Mouse (Mus musculus) stomach, postnatal 0 days (tissue): ENCODE results near the gene Dcst2. TPM values are rescaled to one million over a fixed set of nuclear protein-coding genes. Genes with fewer than 3 reads are reported as not detected.

Experiments used
- ATAC-seq: fragments of 200-750 bp; cut with Nextera tagmentation; 2 replicates; pipeline ENCODE4 v1.8.0; 2017; ENCODE audit not compliant: low FRiP score, low TSS enrichment
- DNase-seq: peaks from one replicate; pipeline ENCODE4 v3.0.0-alpha.2; 2016; ENCODE audit warnings: low spot score
- H3K27ac ChIP-seq: fragments of 300-500 bp; sonication (generic); replicated peaks from 2 replicates; pipeline ENCODE4 v1.5.1; 2014; ENCODE audit warnings: mild to moderate bottlenecking, control low read depth
- H3K27me3 ChIP-seq: fragments of 300-500 bp; sonication (generic); 2 replicates; pipeline ENCODE4 v1.6.1; 2014; ENCODE audit warnings: low read length; ENCODE audit not compliant: control insufficient read depth, insufficient read depth
- H3K36me3 ChIP-seq: fragments of 300-500 bp; sonication (generic); 2 replicates; pipeline ENCODE4 v1.6.1; 2014; ENCODE audit warnings: low read length, mixed read lengths; ENCODE audit not compliant: control insufficient read depth, insufficient read depth
- H3K4me1 ChIP-seq: fragments of 300-500 bp; sonication (generic); replicated peaks from 2 replicates; pipeline ENCODE4 v1.6.1; 2014; ENCODE audit warnings: antibody characterized with exemption; ENCODE audit not compliant: control insufficient read depth, insufficient read depth
- H3K4me2 ChIP-seq: fragments of 300-500 bp; sonication (generic); replicated peaks from 2 replicates; pipeline ENCODE4 v1.6.1; 2014; ENCODE audit warnings: low read depth, mild to moderate bottlenecking, control low read depth, moderate library complexity
- H3K4me3 ChIP-seq: fragments of 300-500 bp; sonication (generic); 2 replicates; pipeline ENCODE4 v1.5.1; 2014; ENCODE audit warnings: low read depth, low read length, control low read depth
- H3K9ac ChIP-seq: fragments of 300-500 bp; sonication (generic); 2 replicates; pipeline ENCODE4 v1.6.1; 2014; ENCODE audit warnings: mild to moderate bottlenecking, low read length, control low read depth, mixed read lengths
- H3K9me3 ChIP-seq: fragments of 300-500 bp; sonication (generic); 2 replicates; pipeline ENCODE4 v1.6.1; 2016; ENCODE audit warnings: low read length; ENCODE audit not compliant: control insufficient read depth
- CTCF ChIP-seq: IDR thresholded peaks from 2 replicates; pipeline ENCODE4 v1.5.1; 2016; ENCODE audit warnings: antibody characterized with exemption, low read depth, mild to moderate bottlenecking, moderate library complexity
- EP300 ChIP-seq: optimal IDR thresholded peaks from 2 replicates; pipeline ENCODE3; 2016; ENCODE audit warnings: antibody characterized with exemption
- WGBS: fragments of 180-500 bp; shearing (Covaris S2); extraction: QIAGEN DNeasy Blood & Tissue Kit; methylation state at CpG from one replicate; pipeline ENCODE4 v1.1.7; 2014; 5-methylcytosine and 5-hydroxymethylcytosine counted together
- polyA plus RNA-seq: library from polyadenylated mRNA; unstranded; fragments of >200 nt; fragmentation: Nextera tagmentation; extraction: Ambion mirVana; gene quantifications from 2 replicates; pipeline ENCODE4 v1.2.1, GENCODE M21; 2015

Gene Dcst2
- polyA plus RNA-seq, 1 experiment from 2014 or later, result 0.33 TPM

DNA sequence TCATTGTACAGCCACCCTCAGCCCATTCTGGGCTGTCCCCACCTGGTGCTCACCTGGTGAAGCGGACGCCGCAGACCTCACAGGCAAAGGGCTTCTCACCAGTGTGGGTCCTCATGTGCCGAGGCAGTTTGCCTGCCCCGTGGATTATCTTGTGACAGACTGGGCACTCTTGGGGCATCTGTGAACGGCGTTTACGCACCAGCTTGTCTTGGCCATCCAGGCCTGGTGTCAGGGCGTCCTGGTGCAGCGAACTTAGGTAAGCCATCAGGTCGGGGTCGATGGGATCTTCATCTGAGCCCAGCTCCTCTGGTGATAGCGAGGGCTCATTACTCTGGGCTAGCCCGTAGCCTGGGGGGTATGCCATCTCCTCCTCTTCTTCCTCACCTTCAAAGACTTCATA is 18.5 kb downstream of the Dcst2 start:
- peaks cover 7% of the 10 kb centered on the region for H3K36me3 ChIP-seq
- H3K4me2 ChIP-seq, result no peak overlapping the region
- TF ChIP-seq EP300, result no peak
- TF ChIP-seq CTCF, result no peak
- H3K4me3 ChIP-seq, result no peak overlapping the region
- H3K4me1 ChIP-seq, result peaks cover 8% of the 10 kb centered on the region
- no peaks in the 10 kb centered on the region for H3K9me3 ChIP-seq
- no peaks in the 10 kb centered on the region for H3K27me3 ChIP-seq
- no peak for DNase-seq
- WGBS, result 91% methylated on average over 14 of the region's 14 CpGs
- H3K9ac ChIP-seq, result no peak overlapping the region
- no peak overlapping the region for H3K27ac ChIP-seq
- ATAC-seq, result no peak

DNA sequence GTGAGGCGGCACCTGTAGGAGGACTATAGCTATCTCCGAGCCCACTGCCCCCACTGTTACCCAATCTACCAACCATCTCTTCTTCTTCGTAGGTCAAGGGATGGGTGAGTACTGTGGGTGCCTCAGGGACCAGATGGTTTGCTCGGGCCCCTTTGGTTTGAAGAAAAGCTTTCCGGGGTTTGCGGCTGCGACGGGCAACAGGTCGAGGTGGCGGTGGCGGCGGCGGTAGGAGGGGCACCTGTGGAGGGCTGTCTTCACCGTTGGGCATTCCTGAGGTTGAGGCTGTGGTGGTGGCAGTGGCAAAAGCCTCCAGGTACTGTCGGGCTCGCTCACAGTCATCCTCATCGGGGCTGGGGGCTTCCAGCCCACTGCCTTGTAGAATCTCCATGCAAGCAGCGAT is 18.9 kb downstream of the Dcst2 start:
- no peaks in the 10 kb centered on the region for H3K9me3 ChIP-seq
- no peak for ATAC-seq
- no peak overlapping the region for H3K4me2 ChIP-seq
- no peak overlapping the region for H3K4me3 ChIP-seq
- H3K27me3 ChIP-seq, result no peaks in the 10 kb centered on the region
- H3K36me3 ChIP-seq, result peaks cover 7% of the 10 kb centered on the region
- no peak overlapping the region for H3K9ac ChIP-seq
- H3K4me1 ChIP-seq, result peaks cover 8% of the 10 kb centered on the region
- no peak overlapping the region for H3K27ac ChIP-seq
- WGBS, result 92% methylated on average over 18 of the region's 18 CpGs
- no peak for DNase-seq
- TF ChIP-seq EP300 (no peak), CTCF (no peak)

DNA sequence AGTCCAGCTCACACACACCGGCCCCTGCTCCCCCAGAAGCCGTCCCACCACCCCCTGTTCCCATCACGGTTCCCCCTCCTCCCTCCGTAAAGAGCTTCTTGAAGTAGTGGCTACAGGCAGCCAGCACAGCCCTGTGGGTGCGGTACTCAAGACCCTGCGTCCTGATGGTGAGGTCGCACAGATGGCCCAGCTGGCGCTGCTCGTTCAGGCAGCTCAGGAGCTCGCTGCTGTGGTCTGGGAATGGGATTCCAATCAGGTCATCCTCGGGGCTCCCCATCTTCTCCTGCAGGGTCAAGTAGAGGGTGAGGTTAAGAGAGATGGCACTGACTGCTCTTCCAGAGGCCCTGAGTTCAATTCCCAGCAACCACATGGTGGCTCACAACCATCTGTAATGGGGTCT is 19.5 kb downstream of the Dcst2 start:
- H3K27me3 ChIP-seq, result no peaks in the 10 kb centered on the region
- H3K36me3 ChIP-seq, result peaks cover 7% of the 10 kb centered on the region
- no peak overlapping the region for H3K9ac ChIP-seq
- H3K4me1 ChIP-seq, result peaks cover 8% of the 10 kb centered on the region
- ATAC-seq (no peak), DNase-seq (no peak)
- no peak overlapping the region for H3K27ac ChIP-seq
- TF ChIP-seq EP300 (no peak), CTCF (no peak)
- no peak overlapping the region for H3K4me2 ChIP-seq
- no peak overlapping the region for H3K4me3 ChIP-seq
- WGBS, result 78% methylated on average over 11 of the region's 11 CpGs
- no peaks in the 10 kb centered on the region for H3K9me3 ChIP-seq

DNA sequence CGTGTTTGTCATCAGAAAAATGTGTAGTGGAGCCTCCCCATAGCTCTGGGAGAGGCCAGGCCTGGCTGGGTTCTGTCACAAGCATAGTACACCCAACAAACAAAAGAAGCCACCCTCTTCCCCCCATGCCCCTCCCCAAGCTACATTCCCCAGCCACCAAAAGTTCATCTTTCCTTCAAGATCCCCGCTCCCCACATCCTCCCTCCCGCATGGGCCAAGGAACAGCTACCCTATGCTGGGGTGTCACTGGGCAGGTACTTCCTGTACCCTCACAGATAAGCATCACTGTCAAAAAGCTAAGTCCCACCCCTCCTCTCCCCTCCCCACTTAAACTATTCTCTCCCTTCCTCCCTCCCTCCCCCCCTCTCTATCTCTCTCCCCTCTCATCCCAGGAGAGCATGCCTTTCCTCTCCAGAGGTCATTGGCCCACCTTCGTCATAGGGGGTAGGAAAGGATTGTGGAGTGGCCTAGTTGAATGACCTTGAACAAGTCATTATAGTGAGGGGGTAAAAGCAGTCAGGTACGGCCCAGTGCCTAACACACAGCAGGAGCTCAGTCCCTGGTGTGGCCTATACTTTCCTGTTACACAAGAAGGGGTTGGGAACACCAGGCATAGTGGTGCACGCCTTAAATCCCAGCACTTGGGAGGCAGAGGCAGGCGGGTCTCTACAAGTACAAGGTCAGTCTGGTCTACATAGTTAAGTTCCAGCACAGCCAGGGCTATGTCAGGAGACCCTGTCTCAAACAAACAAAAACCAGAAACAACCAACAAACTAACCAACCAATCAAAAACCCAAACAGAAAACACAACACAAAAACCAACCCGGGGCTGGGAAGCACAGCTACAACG is 20.5 kb downstream of the Dcst2 start:
- 86% methylated on average over 9 of the region's 9 CpGs for WGBS
- TF ChIP-seq EP300 (no peak), CTCF (no peak)
- Histone ChIP-seq H3K4me2 (no peak overlapping the region), H3K9ac (no peak overlapping the region), H3K36me3 (peaks cover 7% of the 10 kb centered on the region), H3K27me3 (no peaks in the 10 kb centered on the region), H3K4me3 (no peak overlapping the region), H3K4me1 (peaks cover 8% of the 10 kb centered on the region), H3K9me3 (no peaks in the 10 kb centered on the region), H3K27ac (no peak overlapping the region)
- ATAC-seq, result no peak
- DNase-seq, result no peak

DNA sequence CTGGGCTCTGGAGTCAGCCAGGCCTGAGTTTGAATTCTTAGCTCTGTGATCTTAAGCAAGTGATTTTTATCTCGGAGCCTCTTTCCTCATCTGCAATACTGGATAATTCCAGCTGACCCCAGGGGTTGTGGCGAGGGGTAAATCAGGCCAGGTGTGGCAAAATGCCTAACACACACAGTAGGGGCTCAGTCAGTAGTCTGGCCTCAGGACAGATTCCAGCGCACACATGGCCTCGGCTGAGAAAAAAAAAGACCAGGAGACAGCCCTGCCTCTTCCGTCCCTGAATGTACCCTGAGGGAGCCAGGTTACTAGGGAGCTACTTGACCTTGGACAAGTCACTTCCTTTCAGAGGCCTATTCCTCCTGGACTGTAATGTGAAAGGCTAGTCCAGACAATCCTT is 21.2 kb downstream of the Dcst2 start:
- TF ChIP-seq EP300 (no peak), CTCF (no peak)
- no peak overlapping the region for H3K4me3 ChIP-seq
- DNase-seq (no peak), ATAC-seq (no peak)
- H3K27me3 ChIP-seq, result no peaks in the 10 kb centered on the region
- 63% methylated on average over 5 of the region's 5 CpGs for WGBS
- peaks cover 7% of the 10 kb centered on the region for H3K36me3 ChIP-seq
- no peak overlapping the region for H3K9ac ChIP-seq
- H3K4me1 ChIP-seq, result peaks cover 6% of the 10 kb centered on the region
- no peaks in the 10 kb centered on the region for H3K9me3 ChIP-seq
- no peak overlapping the region for H3K27ac ChIP-seq
- no peak overlapping the region for H3K4me2 ChIP-seq

DNA sequence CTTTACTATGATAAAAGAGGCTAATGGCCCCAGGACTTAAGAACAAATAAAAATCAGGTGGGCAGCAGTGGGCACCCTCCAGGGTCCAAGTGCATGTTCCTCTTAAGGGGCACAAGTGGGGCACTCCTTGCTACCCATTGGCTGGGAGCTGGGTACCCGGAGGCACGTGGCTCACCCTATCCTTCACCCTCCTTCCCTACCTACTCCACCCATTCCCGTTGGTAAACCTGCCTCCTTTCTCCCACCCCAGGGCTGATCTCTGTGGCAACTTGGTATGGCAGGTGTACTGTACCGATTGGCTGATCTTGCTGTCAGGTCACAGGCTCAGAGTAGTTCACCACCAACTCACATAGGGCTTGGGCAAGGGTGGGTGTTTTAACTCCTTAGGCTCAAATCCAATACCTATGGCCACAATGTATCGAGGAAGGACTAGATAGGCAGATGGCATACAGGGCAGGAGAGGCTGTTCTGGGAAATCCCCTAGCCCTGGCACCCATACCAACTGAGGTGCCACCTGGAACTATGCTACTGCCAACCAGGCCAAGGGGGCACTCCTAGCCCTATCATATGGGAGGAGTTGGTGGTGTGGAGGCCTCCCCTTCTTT is 22.0 kb downstream of the Dcst2 start:
- Histone ChIP-seq H3K4me3 (no peak overlapping the region), H3K9ac (no peak overlapping the region), H3K27ac (peak overlapping the region; percentile 79), H3K27me3 (no peaks in the 10 kb centered on the region), H3K36me3 (peaks cover 7% of the 10 kb centered on the region), H3K4me1 (peaks cover 7% of the 10 kb centered on the region), H3K9me3 (no peaks in the 10 kb centered on the region), H3K4me2 (no peak overlapping the region; the same call in 1 of the 2 replicates)
- TF ChIP-seq CTCF, result no peak
- TF ChIP-seq EP300, result no peak
- WGBS, result 48% methylated on average over 5 of the region's 5 CpGs
- ATAC-seq, result no peak
- DNase-seq, result no peak
